Mouse (Mus musculus) erythroblast, embryonic 14.5 days (primary cell): ENCODE data around the gene Tmem116.

ENCODE experiments used
- GATA1 ChIP-seq: IDR thresholded peaks from 2 replicates; pipeline ENCODE4 v1.6.1; 2012; ENCODE audit warnings: low read length, inconsistent platforms, mixed read lengths
- TAL1 ChIP-seq: IDR thresholded peaks from 3 replicates; pipeline ENCODE4 v1.6.1; 2012; ENCODE audit warnings: low read length, inconsistent platforms, mixed read lengths

DNA sequence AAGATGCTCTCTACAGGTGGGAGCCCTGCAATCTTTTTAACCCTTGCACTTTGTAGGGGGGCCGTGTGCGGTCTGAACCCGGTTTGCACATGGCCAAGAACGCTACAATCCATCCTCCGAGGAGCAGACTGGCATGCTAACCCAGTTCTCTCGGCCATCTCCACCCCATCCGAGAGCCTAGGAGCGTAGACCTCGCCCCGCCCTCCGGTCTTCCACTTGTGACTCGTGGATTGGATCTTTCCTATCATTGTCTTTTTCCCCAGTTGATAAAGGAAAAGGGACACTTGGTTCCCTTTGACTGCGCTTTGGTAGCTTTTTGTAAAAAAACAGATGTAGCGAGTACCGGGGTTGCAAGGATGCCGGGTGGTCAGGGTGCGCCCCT is at the start of gene Tmem116:
- TF ChIP-seq TAL1 (no peak), GATA1 (no peak)
